Mouse (Mus musculus): Measurements from ENCODE around the gene Fus. TPM values are rescaled to one million over a fixed set of nuclear protein-coding genes. Genes with fewer than 3 reads are reported as not detected.

Gene Fus
- total RNA-seq, 2 experiments from 2014 or later: 76.2 to 78.4 TPM

Other genes with a start within 250 kb of the Fus start
- not detected for gene Ctf2, start 235.3 kb upstream of the Fus start, total RNA-seq (2021)
- 1 to 10 TPM; 1.9 to 2.4 TPM for gene Fbxl19, start 222.9 kb upstream of the Fus start, total RNA-seq (2021)
- gene Orai3, start 197.6 kb upstream of the Fus start, total RNA-seq (2021): 1 to 10 TPM; 8.9 to 9.5 TPM
- gene Setd1a, start 190.8 kb upstream of the Fus start, total RNA-seq (2021): 10 to 100 TPM; 15.0 to 15.4 TPM
- gene Gm49388, start 181.8 kb upstream of the Fus start, total RNA-seq (2021): 1 to 10 TPM; 2.4 to 2.5 TPM
- 1 to 10 TPM; 4.4 to 9.1 TPM for gene Hsd3b7, start 166.9 kb upstream of the Fus start, total RNA-seq (2021)
- gene Stx4a, start 143.2 kb upstream of the Fus start, total RNA-seq (2021): 10 to 100 TPM; 46.4 to 47.2 TPM
- 1 to 10 TPM in 1 of 2 experiments, under 1 TPM in 1; 0.64 to 1.2 TPM for gene Stx1b, start 142.9 kb upstream of the Fus start, total RNA-seq (2021)
- 10 to 100 TPM; 11.3 to 11.8 TPM for gene Zfp646, start 91.2 kb upstream of the Fus start, total RNA-seq (2021)
- 1 to 10 TPM; 2.8 to 4.5 TPM for gene Zfp668, start 90.6 kb upstream of the Fus start, total RNA-seq (2021)
- 1 to 10 TPM; 1.5 to 1.6 TPM for gene Prss53, start 76.5 kb upstream of the Fus start, total RNA-seq (2021)
- not detected for gene Gm21974, start 72.0 kb upstream of the Fus start, total RNA-seq (2021)
- gene Vkorc1, start 71.8 kb upstream of the Fus start, total RNA-seq (2021): 10 to 100 TPM; 12.7 to 18.3 TPM
- 100 to 1,000 TPM; 142 to 143 TPM for gene Bckdk, start 63.4 kb upstream of the Fus start, total RNA-seq (2021)
- gene Kat8, start 54.9 kb upstream of the Fus start, total RNA-seq (2021): 10 to 100 TPM; 19.9 to 20.0 TPM
- not detected for gene Prss8, start 37.4 kb upstream of the Fus start, total RNA-seq (2021)
- gene Prss36, start 20.7 kb upstream of the Fus start, total RNA-seq (2021): 1 to 10 TPM; 4.4 to 6.1 TPM
- under 1 TPM; 0.72 to 0.82 TPM for gene Pycard, start 26.4 kb downstream of the Fus start, total RNA-seq (2021)
- gene Trim72, start 36.5 kb downstream of the Fus start, total RNA-seq (2021): 100 to 1,000 TPM; 235 to 294 TPM
- gene Itgam, start 95.2 kb downstream of the Fus start, total RNA-seq (2021): 1 to 10 TPM; 1.1 to 2.6 TPM
- gene Gm49368, start 95.2 kb downstream of the Fus start, total RNA-seq (2021): not detected
- under 1 TPM in 1 of 2 experiments, not detected in 1; 0.21 TPM for gene Itgax, start 162.1 kb downstream of the Fus start, total RNA-seq (2021)
- gene Itgad, start 186.9 kb downstream of the Fus start, total RNA-seq (2021): not detected
- 1,000 to 10,000 TPM; 1,477 to 1,564 TPM for gene Cox6a2, start 238.9 kb downstream of the Fus start, total RNA-seq (2021)

All from gastrocnemius, postnatal 25 days (tissue).